Mouse (Mus musculus) midbrain, embryonic 10.5 days (tissue): ENCODE results near the gene Cib1. TPM values are rescaled to one million over a fixed set of nuclear protein-coding genes. Genes with fewer than 3 reads are reported as not detected.

Experiments
- DNase-seq: peaks from one replicate; pipeline ENCODE4 v3.0.0-alpha.2; 2017; ENCODE audit warnings: low spot score
- H3K27ac ChIP-seq: fragments of 300-500 bp; sonication (generic); replicated peaks from 2 replicates; pipeline ENCODE4 v1.5.1; 2016; ENCODE audit warnings: mild to moderate bottlenecking
- H3K27me3 ChIP-seq: fragments of 300-500 bp; sonication (generic); 2 replicates; pipeline ENCODE4 v1.6.1; 2016; ENCODE audit warnings: low read depth, mild to moderate bottlenecking; ENCODE audit not compliant: poor library complexity, severe bottlenecking
- H3K36me3 ChIP-seq: fragments of 300-500 bp; sonication (generic); 2 replicates; pipeline ENCODE4 v1.6.1; 2016; ENCODE audit warnings: mild to moderate bottlenecking, moderate library complexity
- H3K4me1 ChIP-seq: fragments of 300-500 bp; sonication (generic); 2 replicates; pipeline ENCODE4 v1.6.1; 2016
- H3K4me3 ChIP-seq: fragments of 300-500 bp; sonication (generic); 2 replicates; pipeline ENCODE4 v1.5.1; 2016; ENCODE audit warnings: mild to moderate bottlenecking, moderate library complexity
- H3K9me3 ChIP-seq: fragments of 300-500 bp; sonication (generic); replicated peaks from 2 replicates; pipeline ENCODE4 v1.6.1; 2016; ENCODE audit warnings: mild to moderate bottlenecking
- WGBS: fragments of 180-500 bp; shearing (Covaris S2); methylation state at CpG from one replicate; pipeline ENCODE4 v1.1.7; 2016; 5-methylcytosine and 5-hydroxymethylcytosine counted together
- polyA plus RNA-seq: library from polyadenylated mRNA; unstranded; fragments of >200 nt; fragmentation: Nextera tagmentation; extraction: Ambion mirVana; gene quantifications from 2 replicates; pipeline ENCODE4 v1.2.1, GENCODE M21; 2016

Cib1 gene
- polyA plus RNA-seq, 1 experiment from 2014 or later: 77.6 TPM

DNA sequence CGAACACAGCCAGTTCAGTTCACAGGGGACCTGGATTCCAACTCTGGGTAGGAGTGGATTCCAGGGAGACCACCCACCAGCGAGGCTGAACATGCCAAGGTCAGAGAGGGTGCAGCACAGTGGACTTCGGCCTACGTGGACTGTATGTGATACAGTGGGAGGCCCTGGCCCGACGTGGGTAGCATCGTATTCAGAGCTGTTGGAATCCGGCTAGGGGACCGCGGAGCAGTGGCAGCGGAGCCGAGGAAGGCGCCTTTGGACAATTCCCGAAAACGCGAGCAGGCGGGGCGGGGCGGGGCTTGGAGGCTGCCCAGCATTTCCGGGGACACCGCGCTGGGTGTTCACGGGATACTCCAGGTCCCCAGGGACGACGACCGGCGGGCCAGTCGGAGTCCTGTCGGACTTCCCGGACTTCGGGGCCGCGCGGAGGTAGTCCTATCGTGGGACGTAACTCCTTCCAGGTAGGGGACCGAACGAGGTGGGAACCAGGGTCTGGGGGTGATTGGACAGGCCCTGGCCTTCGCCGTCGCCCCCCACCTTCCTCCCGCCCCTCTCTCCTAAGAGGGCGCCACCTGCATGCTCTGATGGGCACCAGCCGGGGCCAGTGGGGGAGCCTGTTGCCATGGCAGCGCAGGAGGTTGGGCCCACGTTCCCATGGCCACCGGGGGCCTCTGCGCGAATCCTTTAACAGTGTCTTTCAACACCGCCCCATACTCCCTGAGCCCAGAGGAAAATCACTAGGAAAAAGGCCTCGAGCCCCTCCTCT lies 45.9 kb downstream of the Cib1 start, which contains the start of gene Sema4b:
TSS of gene Sema4b (plus strand) at position 311 of the 766 bp plus-strand sequence.
- Histone ChIP-seq H3K4me1 (peaks cover 64% of the 10 kb centered on the region), H3K27ac (peak within 1 kb of the TSS; percentile 96), H3K9me3 (no peaks in the 10 kb centered on the region), H3K36me3 (no peaks in the 10 kb centered on the region), H3K4me3 (peak within 1 kb of the TSS; percentile 61), H3K27me3 (peaks cover 33% of the 10 kb centered on the region)
- WGBS: 1% methylated on average over 51 of the region's 51 CpGs
- DNase-seq: peak; percentile 98

DNA sequence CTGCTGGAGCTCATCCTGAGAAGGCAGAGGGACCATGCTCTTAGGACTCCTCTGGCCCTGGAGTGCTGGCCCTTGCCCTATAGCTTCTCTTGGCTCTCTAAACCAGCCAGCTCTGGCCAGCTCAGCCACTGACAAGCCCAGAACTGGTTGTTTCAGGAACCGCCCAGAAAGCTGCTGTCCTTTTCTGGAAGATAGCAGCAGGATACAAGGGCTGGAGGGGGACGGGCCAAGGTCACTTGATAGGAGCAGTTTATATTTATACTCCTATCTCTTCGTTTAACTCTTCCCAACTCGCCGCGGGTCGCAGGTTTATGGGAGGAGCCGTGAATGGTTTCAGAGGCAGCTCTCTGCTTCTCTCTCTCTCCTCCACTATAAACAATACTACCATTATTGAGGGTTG lies 46.6 kb downstream of the Cib1 start:
- Histone ChIP-seq H3K36me3 (no peaks in the 10 kb centered on the region), H3K27me3 (peaks cover 26% of the 10 kb centered on the region), H3K9me3 (no peaks in the 10 kb centered on the region), H3K4me3 (peak overlapping the region; percentile 61), H3K4me1 (peaks cover 57% of the 10 kb centered on the region), H3K27ac (peak overlapping the region; percentile 96)
- DNase-seq: no peak
- WGBS: 13% methylated on average over 8 of the region's 8 CpGs

DNA sequence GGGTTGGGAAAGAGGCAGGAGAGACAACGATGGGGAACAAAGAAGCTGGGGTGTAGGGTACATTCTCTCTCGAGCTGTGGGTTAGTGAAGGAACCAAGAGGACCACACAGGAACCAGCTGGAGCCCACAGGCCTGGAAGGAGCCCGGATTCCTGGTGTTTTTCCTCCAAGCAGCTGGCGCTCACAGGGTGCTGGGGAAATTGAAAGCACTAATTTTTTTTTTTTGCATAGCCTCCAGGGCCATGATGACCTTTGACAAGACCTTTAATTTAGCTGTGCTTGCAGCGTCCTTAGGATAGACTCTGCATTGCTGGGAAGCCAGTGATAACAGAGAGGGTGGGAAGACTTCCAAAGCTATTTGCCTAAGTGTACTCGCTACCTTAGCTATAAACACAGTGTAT lies 47.6 kb downstream of the Cib1 start:
- no peak for DNase-seq
- H3K4me1 ChIP-seq: peaks cover 50% of the 10 kb centered on the region
- no peak overlapping the region for H3K4me3 ChIP-seq
- H3K27ac ChIP-seq: peak overlapping the region; percentile 96
- no peaks in the 10 kb centered on the region for H3K36me3 ChIP-seq
- H3K9me3 ChIP-seq: no peaks in the 10 kb centered on the region
- WGBS: 74% methylated on average over 6 of the region's 6 CpGs
- H3K27me3 ChIP-seq: peaks cover 25% of the 10 kb centered on the region; the same call in 1 of the 2 replicates

DNA sequence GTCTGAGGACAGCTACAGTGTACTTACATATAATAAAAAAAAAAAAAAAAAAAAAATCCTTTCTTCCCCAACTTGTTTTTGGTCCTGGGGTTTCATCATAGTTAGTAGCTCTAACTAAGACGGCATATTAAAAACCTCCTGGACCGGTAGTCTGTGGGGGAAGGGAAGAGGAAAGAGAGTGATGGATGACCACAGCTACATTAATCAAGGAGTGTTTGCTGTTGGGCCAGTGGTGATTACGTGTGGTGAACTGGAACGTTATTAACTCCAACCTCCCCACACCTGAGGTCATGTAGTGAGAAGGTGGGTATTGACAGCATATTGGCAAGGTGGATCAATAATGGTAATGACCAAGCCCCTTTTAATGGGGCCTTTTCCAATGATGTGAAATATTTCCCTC lies 48.1 kb downstream of the Cib1 start:
- WGBS: 81% methylated on average over 4 of the region's 4 CpGs
- peak overlapping the region; percentile 96 for H3K27ac ChIP-seq
- H3K4me1 ChIP-seq: peaks cover 48% of the 10 kb centered on the region

DNA sequence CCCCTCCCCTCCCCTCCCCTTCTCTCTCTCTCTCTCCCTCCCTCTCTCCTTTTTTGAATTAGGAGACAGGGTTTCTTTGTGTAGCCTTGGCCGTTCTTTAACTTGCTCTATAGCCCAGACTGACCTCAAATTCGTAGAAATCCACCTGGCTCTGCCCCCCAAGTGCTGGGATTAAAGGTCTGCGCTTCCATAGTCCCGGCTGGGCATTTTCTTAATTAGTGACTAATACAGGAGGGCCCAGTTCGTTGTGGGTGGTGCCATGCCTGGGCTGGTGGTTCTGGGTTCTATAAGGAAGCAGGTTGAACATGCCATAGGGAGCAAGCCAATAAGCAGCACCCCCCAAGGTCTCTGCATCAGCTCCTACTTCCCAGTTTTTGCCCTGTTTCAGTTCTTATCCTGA lies 48.6 kb downstream of the Cib1 start:
- H3K27ac ChIP-seq: peak overlapping the region; percentile 47
- no peaks in the 10 kb centered on the region for H3K9me3 ChIP-seq
- H3K36me3 ChIP-seq: no peaks in the 10 kb centered on the region
- H3K4me1 ChIP-seq: peaks cover 42% of the 10 kb centered on the region
- DNase-seq: no peak
- no peak overlapping the region for H3K4me3 ChIP-seq
- WGBS: 54% methylated on average over 5 of the region's 5 CpGs
- peaks cover 21% of the 10 kb centered on the region; the same call in 1 of the 2 replicates for H3K27me3 ChIP-seq

More for the DNA sequence above, 48.1 kb downstream of the Cib1 start:
- no peak overlapping the region for H3K4me3 ChIP-seq
- peaks cover 25% of the 10 kb centered on the region; the same call in 1 of the 2 replicates for H3K27me3 ChIP-seq
- no peaks in the 10 kb centered on the region for H3K36me3 ChIP-seq
- H3K9me3 ChIP-seq: no peaks in the 10 kb centered on the region
- DNase-seq: no peak

DNA sequence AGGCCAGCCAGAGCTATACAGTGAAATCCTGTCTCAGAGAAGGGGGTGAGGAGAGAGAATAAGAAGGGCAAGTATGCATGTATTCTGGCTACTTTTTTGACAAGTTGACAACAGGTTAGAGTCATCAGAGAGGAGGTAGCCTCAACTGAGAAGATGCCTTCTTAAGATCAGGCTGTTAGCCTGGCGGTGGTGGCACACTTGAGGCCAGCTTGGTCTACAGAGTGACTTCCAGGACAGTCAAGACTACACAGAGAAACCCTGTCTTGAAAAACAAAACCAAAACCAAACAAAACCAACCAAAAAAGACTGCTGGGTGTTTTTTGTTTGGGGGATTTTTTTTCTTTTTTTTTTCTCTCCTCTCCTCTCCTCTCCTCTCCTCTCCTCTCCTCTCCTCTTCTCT lies 49.1 kb downstream of the Cib1 start:
- H3K36me3 ChIP-seq: no peaks in the 10 kb centered on the region
- H3K27ac ChIP-seq: no peak overlapping the region
- peaks cover 37% of the 10 kb centered on the region for H3K4me1 ChIP-seq
- 86% methylated on average over 1 of the region's 1 CpGs for WGBS
- no peak overlapping the region for H3K4me3 ChIP-seq
- no peaks in the 10 kb centered on the region for H3K9me3 ChIP-seq
- peaks cover 16% of the 10 kb centered on the region; the same call in 1 of the 2 replicates for H3K27me3 ChIP-seq
- DNase-seq: no peak

DNA sequence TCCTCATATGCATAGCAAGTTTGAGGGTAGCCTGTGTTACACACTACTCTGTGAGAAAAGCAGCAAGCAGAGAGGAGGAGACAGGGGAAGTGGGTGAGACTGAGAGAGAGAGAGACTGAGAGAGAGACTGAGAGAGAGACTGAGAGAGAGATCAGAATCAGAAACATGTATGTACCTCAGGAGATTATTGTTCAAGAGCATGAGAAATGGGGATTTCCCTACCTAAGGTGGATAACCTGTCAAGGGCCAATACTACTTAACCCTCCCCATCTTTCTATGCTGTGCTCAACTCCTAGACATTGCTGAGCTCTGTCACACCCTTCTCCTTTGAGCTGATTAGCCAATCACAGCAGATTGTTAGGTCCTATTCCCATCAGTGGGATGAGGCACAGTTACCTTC lies 50.5 kb downstream of the Cib1 start:
- no peak overlapping the region for H3K4me3 ChIP-seq
- H3K27ac ChIP-seq: no peak overlapping the region
- H3K4me1 ChIP-seq: peaks cover 24% of the 10 kb centered on the region
- DNase-seq: no peak
- H3K27me3 ChIP-seq: 0 out of 2 replicates have a peak, but pooled peaks cover 11% of the 10 kb centered on the region
- no peaks in the 10 kb centered on the region for H3K36me3 ChIP-seq
- no peaks in the 10 kb centered on the region for H3K9me3 ChIP-seq

DNA sequence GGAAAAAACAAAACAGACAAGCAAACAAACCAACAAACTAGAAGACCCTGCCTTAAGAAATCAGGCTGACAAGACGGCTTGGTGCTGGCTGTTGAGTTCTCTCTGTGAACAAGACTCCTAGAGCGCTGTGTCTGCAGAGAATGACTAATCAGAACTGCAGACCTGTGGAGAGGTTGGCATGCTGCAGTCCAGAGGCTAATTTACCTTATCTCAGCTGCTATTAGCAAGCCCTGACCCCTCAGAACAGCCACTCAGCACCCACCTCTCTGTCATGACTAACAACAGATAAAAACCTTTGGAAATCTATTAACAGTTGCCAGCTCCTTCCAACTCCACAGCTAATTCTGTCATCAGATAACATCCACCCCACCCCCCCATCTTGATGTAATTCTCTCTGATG lies 51.5 kb downstream of the Cib1 start:
- Histone ChIP-seq H3K27me3 (0 out of 2 replicates have a peak, but pooled peaks cover 11% of the 10 kb centered on the region), H3K27ac (no peak overlapping the region), H3K4me3 (no peak overlapping the region), H3K4me1 (peaks cover 13% of the 10 kb centered on the region), H3K9me3 (no peaks in the 10 kb centered on the region), H3K36me3 (no peaks in the 10 kb centered on the region)
- no peak for DNase-seq
- WGBS: 88% methylated on average over 2 of the region's 2 CpGs

DNA sequence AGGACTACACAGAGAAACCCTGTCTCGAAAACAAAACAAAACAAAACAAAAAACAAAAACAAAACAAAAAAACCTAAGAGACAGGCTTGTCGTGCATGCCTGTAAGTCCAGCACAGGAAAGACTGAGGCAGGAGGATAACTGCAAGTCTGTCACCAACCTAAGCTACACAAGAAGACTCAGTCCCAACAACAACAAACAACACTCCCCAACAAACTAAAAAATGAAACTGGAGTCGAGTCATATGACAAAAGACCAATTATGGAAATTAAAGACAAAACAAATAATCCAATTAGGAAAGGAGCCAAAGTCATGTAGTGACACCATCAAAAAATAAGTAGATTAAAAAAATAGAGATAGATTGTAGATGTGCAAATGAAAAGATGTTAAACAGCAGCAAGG lies 52.4 kb downstream of the Cib1 start:
- 78% methylated on average over 3 of the region's 3 CpGs for WGBS
- no peaks in the 10 kb centered on the region for H3K36me3 ChIP-seq
- 0 out of 2 replicates have a peak, but pooled peaks cover 2% of the 10 kb centered on the region for H3K27me3 ChIP-seq
- no peak overlapping the region for H3K27ac ChIP-seq
- no peak for DNase-seq
- peaks cover 4% of the 10 kb centered on the region; the same call in 1 of the 2 replicates for H3K4me1 ChIP-seq
- H3K9me3 ChIP-seq: no peaks in the 10 kb centered on the region
- H3K4me3 ChIP-seq: no peak overlapping the region

DNA sequence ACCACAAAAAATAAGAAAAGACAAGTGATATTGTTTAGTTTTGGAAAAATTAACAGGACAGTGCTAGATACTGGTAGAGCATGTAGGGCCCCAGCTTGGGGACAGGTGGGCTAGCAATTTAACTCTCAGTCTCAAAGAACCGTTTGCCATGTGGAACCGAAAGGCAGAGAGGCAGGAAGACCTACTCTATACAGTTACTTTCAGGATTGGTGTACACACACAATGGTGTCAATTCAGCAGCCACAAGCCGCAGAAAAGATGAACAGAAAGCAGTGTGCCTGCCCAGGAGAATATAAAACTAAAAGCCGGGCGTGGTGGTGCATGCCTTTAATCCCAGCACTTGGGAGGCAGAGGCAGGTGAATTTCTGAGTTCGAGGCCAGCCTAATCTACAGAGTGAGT lies 52.8 kb downstream of the Cib1 start:
- DNase-seq: no peak
- Histone ChIP-seq H3K36me3 (no peaks in the 10 kb centered on the region), H3K27ac (no peak overlapping the region), H3K4me3 (no peak overlapping the region), H3K9me3 (no peaks in the 10 kb centered on the region), H3K27me3 (no peaks in the 10 kb centered on the region), H3K4me1 (peaks cover under 1% of the 10 kb centered on the region; the same call in 1 of the 2 replicates)
- WGBS: 93% methylated on average over 6 of the region's 6 CpGs

DNA sequence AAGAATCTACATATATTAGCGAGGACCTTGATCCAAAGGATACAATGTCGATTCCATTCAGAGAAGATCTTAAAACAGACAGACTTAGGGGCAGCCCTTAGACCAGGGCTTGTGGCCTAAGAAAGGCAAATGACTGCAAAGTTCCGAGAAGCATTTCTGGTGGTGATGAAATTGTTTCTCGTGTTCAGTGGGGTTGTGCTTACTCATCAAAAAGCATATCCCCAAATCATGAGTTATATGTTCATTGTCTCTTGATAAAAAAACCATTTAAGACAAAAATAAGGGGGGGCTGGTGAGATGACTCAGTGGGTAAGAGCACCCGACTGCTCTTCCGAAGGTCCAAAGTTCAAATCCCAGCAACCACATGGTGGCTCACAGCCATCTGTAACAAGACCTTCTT lies 53.3 kb downstream of the Cib1 start:
- Histone ChIP-seq H3K4me3 (no peak overlapping the region), H3K4me1 (no peaks in the 10 kb centered on the region), H3K9me3 (no peaks in the 10 kb centered on the region), H3K36me3 (no peaks in the 10 kb centered on the region), H3K27ac (no peak overlapping the region), H3K27me3 (no peaks in the 10 kb centered on the region)
- 90% methylated on average over 6 of the region's 6 CpGs for WGBS
- DNase-seq: no peak

DNA sequence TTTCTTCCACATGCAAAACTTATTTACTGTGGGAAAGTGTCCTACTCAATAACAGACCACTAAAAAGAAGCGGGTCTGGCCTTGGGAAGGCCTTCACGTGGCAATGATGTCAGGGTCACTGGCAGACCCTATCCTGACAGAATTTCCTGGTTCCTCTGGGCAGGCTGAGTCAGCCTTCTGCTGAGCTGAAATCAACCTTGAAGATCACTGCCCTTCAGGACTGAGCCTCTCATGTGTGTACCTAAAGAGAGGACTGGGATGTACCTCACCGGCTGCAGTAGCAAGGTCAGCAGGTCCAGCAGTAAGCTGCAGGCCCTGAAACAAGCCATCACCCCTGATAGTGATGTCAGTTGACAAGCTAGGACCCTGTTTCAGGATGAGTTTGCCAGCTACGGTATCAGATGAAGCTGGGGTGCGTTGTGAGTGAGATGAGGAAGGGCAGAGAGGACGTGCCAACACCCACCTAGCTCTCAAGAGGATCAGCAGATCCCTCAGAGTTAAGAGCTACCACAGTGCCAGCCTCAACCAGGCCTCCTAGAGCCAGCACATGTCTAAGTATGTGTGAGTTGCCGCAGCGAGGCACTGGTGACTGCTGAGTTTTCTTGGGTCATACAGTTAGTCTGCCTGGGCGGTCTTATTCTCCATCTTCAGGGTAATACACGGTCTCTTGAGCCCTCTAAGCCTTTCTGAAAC lies 54.4 kb downstream of the Cib1 start:
- no peak for DNase-seq

DNA sequence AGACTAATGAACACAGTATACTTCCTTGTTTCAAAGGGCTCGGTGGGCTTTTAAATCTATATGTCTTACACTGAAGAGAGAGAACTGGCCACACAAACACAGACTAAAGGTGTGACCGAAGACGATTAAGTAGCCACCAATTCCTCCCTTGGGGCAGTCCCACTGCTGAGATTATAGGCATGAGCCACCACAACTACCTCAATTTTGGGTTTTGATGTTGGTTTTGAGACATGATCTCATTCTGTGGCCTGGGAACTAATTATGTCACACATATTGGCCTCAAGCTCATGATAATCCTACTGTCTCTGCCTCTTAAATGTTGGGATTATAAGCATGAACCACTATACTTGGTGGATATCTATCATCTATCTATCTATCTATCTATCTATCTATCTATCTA lies 55.2 kb downstream of the Cib1 start:
- no peak overlapping the region for H3K27ac ChIP-seq
- 96% methylated on average over 3 of the region's 3 CpGs for WGBS
- no peak for DNase-seq
- no peak overlapping the region for H3K4me3 ChIP-seq
- H3K27me3 ChIP-seq: no peaks in the 10 kb centered on the region
- H3K9me3 ChIP-seq: no peaks in the 10 kb centered on the region
- no peaks in the 10 kb centered on the region for H3K36me3 ChIP-seq
- H3K4me1 ChIP-seq: no peaks in the 10 kb centered on the region

More for the DNA sequence above, 54.4 kb downstream of the Cib1 start:
- Histone ChIP-seq H3K4me3 (no peak overlapping the region), H3K9me3 (no peaks in the 10 kb centered on the region), H3K27me3 (no peaks in the 10 kb centered on the region), H3K27ac (no peak overlapping the region), H3K4me1 (no peaks in the 10 kb centered on the region), H3K36me3 (no peaks in the 10 kb centered on the region)
- WGBS: 92% methylated on average over 10 of the region's 10 CpGs
